Mouse (Mus musculus) heart, postnatal 0 days (tissue): Measurements from ENCODE around the gene Itgb2.

Experiments
- CTCF ChIP-seq: IDR thresholded peaks from 2 replicates; pipeline ENCODE4 v1.5.1; 2016; ENCODE audit warnings: antibody characterized with exemption, control low read depth, low read depth
- EP300 ChIP-seq: IDR thresholded peaks from 2 replicates; pipeline ENCODE4 v1.6.1; 2016; ENCODE audit warnings: antibody characterized with exemption, low read depth

DNA sequence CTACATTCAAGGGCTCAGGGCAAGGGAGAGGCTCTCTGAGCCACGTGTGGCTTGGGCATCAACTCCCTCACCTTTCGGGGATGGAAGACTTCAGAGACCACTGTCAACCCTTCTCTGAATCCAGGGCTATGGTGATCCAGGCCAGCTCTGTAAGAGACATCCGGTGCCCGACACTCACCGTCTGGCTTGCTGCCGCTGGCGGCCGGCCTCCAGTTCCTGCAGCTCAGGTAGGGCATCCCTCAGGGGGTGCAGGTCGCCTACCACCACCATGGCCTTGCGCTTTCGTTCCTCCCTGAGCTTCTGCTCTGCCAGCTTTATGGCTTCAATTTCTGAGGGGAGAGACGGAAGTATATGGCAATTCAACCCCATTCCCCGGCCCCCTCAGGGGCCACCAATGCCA is 32.9 kb upstream of the Itgb2 start:
- TF ChIP-seq CTCF (no peak), EP300 (no peak)
